Mouse (Mus musculus) testis, postnatal 14 days (tissue): ENCODE results near the gene Vmn1r51.
"Not testable (repeated sequence)": the region's sequence is repeated elsewhere in the genome, so short reads cannot be mapped to it uniquely, and the experiment has no call there.

Experiments used
- DNase-seq: peaks from one replicate; pipeline ENCODE4 v3.0.0; 2021; ENCODE audit warnings: low spot score

The Vmn1r51 gene

GRCm38 (mm10) chr6:90122296-90122695, at the start of gene Vmn1r51:
Gene Vmn1r51 (plus strand): TSS chr6:90122596.
- not testable (repeated sequence) for DNase-seq

- no peak for DNase-seq
Measured at GRCm38 (mm10) chr6:90078406-90078805, 44.0 kb upstream of the Vmn1r51 start, which contains the start of gene Vmn1r49. Gene Vmn1r49 (minus strand): TSS chr6:90078506.

DNA sequence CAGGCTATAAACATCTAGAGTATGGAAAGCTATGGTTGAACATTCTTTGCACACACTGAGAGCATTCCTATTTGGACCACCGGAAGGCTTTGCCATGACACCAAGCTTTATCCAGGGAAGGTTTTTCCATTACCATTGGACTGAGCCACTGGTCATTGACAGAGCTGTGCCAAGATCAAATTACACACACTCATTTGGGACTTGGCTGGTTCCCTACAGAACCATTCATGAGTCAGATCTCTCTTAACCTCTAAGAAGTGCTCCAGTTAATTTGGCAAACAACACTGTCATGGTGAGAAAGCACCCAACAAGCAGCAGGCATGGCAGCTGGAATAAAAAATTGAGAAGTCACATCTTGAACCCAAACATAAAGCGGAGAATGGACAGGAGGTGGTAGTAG, 21.8 kb upstream of the Vmn1r51 start:
- DNase-seq, result no peak

- DNase-seq, result no peak
Measured at GRCm38 (mm10) chr6:90101130-90101529, 21.3 kb upstream of the Vmn1r51 start, which contains the start of gene Vmn1r50. Gene Vmn1r50 (plus strand): TSS chr6:90101430.

DNA sequence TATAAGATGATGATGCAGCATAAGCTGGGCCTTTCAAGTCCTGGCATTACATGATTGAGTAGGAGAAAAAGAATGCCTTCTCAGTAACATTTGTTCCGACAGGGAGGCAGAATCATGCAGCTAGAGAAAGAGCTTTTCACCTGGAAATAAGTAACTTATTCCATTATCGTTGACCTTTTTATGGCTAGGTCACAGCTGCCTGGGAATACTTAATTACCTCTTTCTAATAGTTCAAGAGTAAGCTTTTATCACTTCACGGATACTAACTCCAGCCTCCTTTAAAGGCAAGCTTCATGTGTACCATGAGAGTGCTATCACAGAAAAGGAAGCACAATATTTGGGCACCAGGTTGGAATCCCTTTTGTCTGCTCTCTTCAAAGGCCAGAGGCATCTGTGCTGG, 37.7 kb downstream of the Vmn1r51 start:
- no peak for DNase-seq

DNA sequence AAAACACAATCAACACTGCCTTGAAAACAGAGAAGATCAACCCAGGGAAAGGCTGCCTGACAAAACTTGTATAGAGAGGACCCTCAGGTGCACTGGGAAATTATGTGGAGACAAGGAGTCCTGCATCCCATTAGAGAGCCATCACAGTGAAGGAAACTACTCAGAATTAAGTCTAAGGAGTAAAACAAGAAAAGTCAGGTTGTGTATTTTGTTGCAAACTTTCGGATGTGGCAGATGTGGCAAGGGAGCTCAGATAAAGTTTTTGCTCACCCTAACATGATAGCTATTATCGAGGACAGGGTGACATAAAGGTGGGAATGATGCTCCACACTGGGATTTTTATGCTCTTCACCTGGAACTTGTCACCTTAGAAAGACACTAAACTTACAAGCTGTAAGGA, 52.1 kb downstream of the Vmn1r51 start, which contains the start of gene Vmn1r52:
TSS of gene Vmn1r52 (plus strand) at position 301 of the 400 bp plus-strand sequence.
- no peak for DNase-seq
